Mouse (Mus musculus) regulatory T cell (primary cell): ENCODE measurements around the gene Ubc.

Source experiments
- in situ Hi-C: fragments of 300-600 bp; cut with MboI, MseI; formaldehyde crosslinking; loops from one replicate; pipeline ENCODE4 v1.15.1; 2025; ENCODE audit warnings: high pct_unique_total_duplicates

Ubc gene

GRCm38 (mm10) chr5:125383637-125384420, 6.2 kb downstream of the Ubc start:
- in situ Hi-C loops, result no loop called here

GRCm38 (mm10) chr5:125382673-125383558, 7.1 kb downstream of the Ubc start:
- in situ Hi-C loops, result no loop called here

- in situ Hi-C loops, result no loop called here
These were observed 7.9 kb downstream of the Ubc start for GRCm38 (mm10) chr5:125381954-125382672.

GRCm38 (mm10) chr5:125378919-125379318, 11.1 kb downstream of the Ubc start:
- in situ Hi-C loops, result no loop called here

- in situ Hi-C loops, result no loop called here
These were observed 12.8 kb downstream of the Ubc start for GRCm38 (mm10) chr5:125377214-125377613.

- in situ Hi-C loops, result no loop called here
These were observed 14.1 kb downstream of the Ubc start for GRCm38 (mm10) chr5:125375871-125376270.

- in situ Hi-C loops, result no loop called here
These were observed 18.0 kb downstream of the Ubc start for GRCm38 (mm10) chr5:125372027-125372426.

- in situ Hi-C loops, result no loop called here
These were observed 18.9 kb downstream of the Ubc start for GRCm38 (mm10) chr5:125370950-125371693.

GRCm38 (mm10) chr5:125368568-125368967, 21.4 kb downstream of the Ubc start:
- in situ Hi-C loops, result no loop called here

GRCm38 (mm10) chr5:125368156-125368555, 21.8 kb downstream of the Ubc start:
- in situ Hi-C loops, result no loop called here

GRCm38 (mm10) chr5:125364851-125365429, 25.1 kb downstream of the Ubc start:
- in situ Hi-C loops, result no loop called here

GRCm38 (mm10) chr5:125363894-125364293, 26.1 kb downstream of the Ubc start:
- in situ Hi-C loops, result no loop called here

- in situ Hi-C loops, result no loop called here
These were observed 29.0 kb downstream of the Ubc start for GRCm38 (mm10) chr5:125360981-125361510.

- in situ Hi-C loops, result no loop called here
These were observed 29.4 kb downstream of the Ubc start for GRCm38 (mm10) chr5:125360566-125360965.

- in situ Hi-C loops, result no loop called here
These were observed 31.8 kb downstream of the Ubc start for GRCm38 (mm10) chr5:125358270-125358608.

- in situ Hi-C loops, result no loop called here
These were observed 32.3 kb downstream of the Ubc start for GRCm38 (mm10) chr5:125357543-125358269.

GRCm38 (mm10) chr5:125355650-125356049, 34.4 kb downstream of the Ubc start:
- in situ Hi-C loops, result no loop called here

- in situ Hi-C loops, result no loop called here
These were observed 35.0 kb downstream of the Ubc start for GRCm38 (mm10) chr5:125354885-125355492.

- in situ Hi-C loops, result no loop called here
These were observed 37.2 kb downstream of the Ubc start for GRCm38 (mm10) chr5:125352781-125353294.
